Mouse (Mus musculus): ENCODE measurements around the gene Col4a6.

Gene Col4a6

DNA sequence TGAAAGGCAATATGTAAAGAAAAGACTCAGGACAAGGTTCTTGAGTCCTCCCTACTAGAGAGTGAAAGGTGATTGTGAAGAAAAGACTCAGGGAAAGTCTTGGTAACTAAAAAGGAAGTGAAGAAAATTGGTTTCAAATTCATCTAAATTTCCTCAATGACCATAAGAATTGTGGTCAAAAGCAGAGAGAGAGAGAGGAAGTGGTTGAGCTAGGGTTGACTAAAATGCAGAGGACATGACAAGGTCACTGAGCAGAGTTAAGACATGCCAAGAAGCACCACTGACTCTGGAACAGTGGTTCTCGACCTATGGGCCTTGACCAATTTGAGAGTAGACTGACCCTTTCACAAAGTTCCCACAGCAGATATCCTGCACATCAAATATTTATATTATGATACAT lies 224.2 kb downstream of the Col4a6 start:
- DNase-seq (ENCODE audit: low read depth, low spot score), result no peak

GRCm38 (mm10) chrX:141236564-141237333 lies 237.1 kb downstream of the Col4a6 start:
- DNase-seq (ENCODE audit: low read depth, low spot score), result no peak

DNA sequence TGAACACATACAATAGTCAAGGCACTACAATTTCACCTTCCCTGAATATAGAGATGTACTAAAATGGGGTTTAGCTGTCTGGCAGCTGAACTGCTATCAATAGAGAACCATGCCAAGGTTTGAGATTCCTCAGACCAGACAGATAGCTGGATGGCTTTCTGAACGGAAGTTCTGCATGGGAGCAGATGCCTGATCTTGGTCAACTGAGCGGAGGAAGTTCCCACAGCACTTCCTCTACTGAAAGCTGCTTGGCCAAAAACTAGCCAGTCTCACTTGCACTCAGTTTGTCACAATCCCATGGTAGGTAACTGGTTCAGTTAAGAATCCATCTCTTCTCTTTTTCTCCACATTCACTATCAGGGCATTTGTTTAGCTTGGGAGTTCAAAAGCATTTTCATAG lies 245.7 kb downstream of the Col4a6 start:
- no peak for DNase-seq (ENCODE audit: low read depth, low spot score)

GRCm38 (mm10) chrX:141212802-141213201 lies 261.1 kb downstream of the Col4a6 start:
- no peak for DNase-seq (ENCODE audit: low read depth, low spot score)

- no peak for DNase-seq (ENCODE audit: low read depth, low spot score)
Observed at GRCm38 (mm10) chrX:141198993-141199392, 274.9 kb downstream of the Col4a6 start.

DNA sequence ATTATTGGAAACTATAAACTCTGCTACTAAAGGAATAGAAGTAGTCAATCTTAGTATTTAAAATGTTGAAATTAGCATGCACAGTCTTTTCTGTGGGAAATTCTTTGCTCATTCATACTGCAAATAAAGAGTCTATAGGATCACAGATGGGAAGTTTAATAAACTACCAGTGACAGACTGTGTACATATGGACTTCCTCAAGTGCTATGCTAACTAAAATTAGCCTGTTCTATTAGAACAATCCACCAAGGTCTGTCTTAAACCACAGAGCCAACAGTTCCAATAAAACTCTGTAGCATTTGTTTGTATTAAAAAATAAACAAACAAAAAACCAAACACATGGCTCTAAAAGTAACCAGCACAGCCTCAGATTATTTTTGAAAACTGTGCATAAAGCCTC lies 278.8 kb downstream of the Col4a6 start:
- DNase-seq (ENCODE audit: low read depth, low spot score), result no peak

GRCm38 (mm10) chrX:141175353-141175752 lies 298.5 kb downstream of the Col4a6 start:
- DNase-seq (ENCODE audit: low read depth, low spot score), result peak; percentile 2

DNA sequence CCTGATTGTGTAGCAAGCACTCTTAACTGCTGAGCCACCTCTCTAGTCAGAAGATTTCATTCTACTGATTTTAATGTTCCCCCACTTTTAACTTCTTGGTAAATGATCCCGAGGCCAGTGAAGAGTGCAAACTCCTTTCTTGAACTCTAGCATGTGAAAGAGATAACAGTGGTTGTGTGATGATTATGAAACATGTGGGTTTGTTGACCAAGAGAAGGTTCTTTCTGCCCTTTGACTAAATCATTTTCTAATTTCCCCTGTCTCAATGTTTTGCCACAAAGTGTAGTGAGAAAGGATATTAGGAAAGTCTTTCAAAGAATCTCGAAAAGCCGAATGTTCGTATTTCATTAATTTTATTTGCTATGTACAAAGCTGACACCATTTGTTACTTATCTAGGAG lies 308.8 kb downstream of the Col4a6 start:
- DNase-seq (ENCODE audit: low read depth, low spot score), result no peak

GRCm38 (mm10) chrX:141160371-141160770 lies 313.5 kb downstream of the Col4a6 start:
- no peak for DNase-seq (ENCODE audit: low read depth, low spot score)

DNA sequence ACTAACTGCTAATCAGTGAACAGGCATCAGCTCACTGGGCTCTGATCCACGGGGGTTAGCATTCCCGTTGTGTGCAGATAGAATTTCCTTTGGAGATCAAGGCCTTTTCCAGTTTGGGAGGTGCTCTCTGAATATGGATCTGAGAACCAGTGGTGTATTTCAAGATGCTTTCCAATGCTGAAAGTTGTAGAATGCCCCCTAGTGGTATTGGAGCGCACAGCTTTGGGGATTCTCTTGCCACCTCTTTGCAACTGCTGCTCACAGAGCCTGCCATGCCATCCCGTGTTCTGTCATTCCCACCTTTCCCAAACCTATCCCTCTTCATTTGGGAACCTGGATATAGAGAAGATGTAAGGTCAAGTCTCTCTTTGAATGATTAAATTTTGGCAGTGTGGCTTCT lies 315.7 kb downstream of the Col4a6 start:
- no peak for DNase-seq (ENCODE audit: low read depth, low spot score)

DNA sequence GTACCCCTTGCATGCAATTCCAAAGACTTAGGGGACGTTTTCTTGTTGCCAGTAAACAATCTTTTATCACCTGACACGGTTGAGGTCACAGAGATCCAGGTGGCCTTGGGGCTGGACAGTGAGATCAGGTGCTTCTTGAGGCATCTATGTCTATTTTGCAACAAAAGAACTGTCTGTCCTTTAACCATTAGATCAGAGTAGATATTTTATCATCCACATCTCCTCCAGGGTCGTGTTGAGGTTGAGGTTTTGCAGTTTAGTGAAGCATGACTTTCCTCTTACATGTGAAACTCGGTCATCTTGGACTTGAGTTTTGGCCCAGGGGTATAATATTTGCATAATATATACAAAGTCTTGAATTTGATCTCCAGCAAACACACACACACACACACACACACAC lies 316.2 kb downstream of the Col4a6 start:
- no peak for DNase-seq (ENCODE audit: low read depth, low spot score)

- peak; percentile 4 for DNase-seq (ENCODE audit: low read depth, low spot score)
Observed at GRCm38 (mm10) chrX:141156696-141157095, 317.2 kb downstream of the Col4a6 start.

DNA sequence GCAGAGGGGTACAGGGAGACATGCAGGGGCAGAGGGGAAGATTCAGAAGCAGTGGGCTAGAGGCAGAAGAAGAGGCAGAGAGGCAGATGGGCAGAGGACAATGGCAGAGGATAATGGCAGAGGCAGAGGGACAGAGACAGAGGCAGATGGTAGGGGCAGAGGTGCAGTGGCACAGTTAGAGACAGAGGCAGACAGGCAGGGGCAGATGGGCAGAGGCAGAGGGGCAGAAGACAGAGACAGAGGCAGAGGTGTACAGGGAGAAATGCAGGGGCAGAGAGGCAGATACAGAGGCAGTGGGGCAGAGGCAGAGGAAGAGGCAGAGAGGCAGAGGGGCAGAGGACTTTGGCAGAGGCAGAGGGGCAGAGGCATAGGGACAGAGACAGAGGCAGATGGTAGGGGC lies 322.7 kb downstream of the Col4a6 start:
- no peak for DNase-seq (ENCODE audit: low read depth, low spot score)

GRCm38 (mm10) chrX:141150290-141150689 lies 323.6 kb downstream of the Col4a6 start:
- DNase-seq (ENCODE audit: low read depth, low spot score), result no peak

GRCm38 (mm10) chrX:141149705-141150104 lies 324.2 kb downstream of the Col4a6 start:
- DNase-seq (ENCODE audit: low read depth, low spot score), result no peak
